Mouse (Mus musculus) retina, adult 2 months (tissue): Measurements from ENCODE around the gene Fam71e1.
A peak's percentile ranks its signal among the peaks of the same experiment; 100 is the strongest.

ENCODE experiments used
- DNase-seq: peaks from one replicate; pipeline ENCODE4 v3.0.0-alpha.2; 2012; ENCODE audit warnings: low read depth, low spot score

Fam71e1 gene

DNA sequence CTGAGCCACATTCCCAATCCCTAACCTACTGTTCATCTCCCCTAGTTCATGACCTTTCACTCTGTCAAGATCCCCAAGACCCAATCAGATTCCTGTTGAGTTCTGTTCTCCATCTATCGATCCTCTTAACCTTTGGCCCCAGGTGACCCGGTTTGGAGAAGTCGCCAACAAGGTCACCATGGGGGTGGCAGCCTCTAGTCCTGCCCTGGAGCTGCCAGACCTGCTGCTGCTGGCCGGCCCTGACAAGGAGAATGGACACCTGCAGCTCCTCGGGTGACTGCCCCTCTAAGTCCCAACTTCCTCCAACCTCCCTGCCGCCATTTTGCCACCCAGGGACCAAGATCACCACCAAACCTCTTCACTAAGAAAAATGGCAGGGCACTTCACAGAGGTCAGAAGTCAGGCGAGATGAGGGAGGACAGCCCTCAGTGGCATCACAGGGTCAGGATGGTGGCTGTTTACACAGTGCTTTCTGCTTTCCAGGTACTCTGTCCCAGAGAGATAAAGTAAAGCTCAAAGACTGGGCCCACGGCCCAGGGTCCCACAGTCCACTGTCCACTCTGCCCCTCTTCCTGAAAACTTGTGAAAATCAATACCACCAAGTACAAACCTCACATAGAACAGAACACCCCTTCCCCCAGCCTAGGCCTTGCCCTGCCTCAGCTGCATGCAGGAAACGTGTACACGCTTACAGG, 1.1 kb downstream of the Fam71e1 start:
- no peak for DNase-seq

- DNase-seq: no peak
Observed at GRCm38 (mm10) chr7:44498922-44499321, 2.5 kb downstream of the Fam71e1 start.

- DNase-seq: no peak
Observed at GRCm38 (mm10) chr7:44500046-44500445, 3.7 kb downstream of the Fam71e1 start.

GRCm38 (mm10) chr7:44501563-44502115, 5.3 kb downstream of the Fam71e1 start:
- DNase-seq: peak; percentile 45

DNA sequence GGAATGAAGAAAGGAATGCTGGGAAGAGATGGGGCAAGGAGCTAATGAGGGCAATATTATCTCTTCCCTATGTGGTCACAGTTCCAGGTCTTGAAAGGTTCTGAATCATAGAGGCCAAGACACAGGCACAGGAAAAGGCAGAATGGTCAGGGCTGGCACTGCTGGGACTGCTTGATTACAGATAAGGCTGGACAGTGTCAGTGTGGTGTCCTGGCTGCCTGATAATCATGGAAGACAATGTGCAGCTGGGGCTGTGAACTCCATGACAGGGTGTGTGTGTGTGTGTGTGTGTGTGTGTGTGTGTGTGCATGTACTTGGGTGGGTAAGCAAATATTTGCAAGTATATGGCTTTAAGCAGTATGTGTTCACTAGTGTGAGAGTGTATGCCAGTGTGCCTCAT, 11.1 kb downstream of the Fam71e1 start:
- DNase-seq: no peak

GRCm38 (mm10) chr7:44519240-44519913, 23.0 kb downstream of the Fam71e1 start:
- DNase-seq: no peak

DNA sequence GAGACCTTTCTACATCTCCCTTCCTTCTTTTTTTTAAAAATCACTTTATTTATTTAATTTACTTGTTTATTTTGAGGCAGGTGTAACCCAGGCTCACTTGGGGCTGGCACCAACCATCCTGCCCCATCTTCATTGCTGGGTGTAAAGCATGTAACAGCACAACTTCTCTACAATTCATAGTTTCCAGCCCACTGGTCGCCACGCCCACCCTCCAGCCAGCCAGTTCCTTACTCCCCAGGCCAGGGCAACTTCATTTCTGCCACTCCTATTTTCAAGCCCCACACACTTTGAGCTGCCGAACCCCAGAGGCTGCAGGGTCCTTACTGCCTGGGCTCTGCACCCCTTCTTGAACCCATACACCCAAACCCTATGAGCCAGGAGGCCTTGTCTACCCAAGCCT, 24.6 kb downstream of the Fam71e1 start:
- DNase-seq: no peak

DNA sequence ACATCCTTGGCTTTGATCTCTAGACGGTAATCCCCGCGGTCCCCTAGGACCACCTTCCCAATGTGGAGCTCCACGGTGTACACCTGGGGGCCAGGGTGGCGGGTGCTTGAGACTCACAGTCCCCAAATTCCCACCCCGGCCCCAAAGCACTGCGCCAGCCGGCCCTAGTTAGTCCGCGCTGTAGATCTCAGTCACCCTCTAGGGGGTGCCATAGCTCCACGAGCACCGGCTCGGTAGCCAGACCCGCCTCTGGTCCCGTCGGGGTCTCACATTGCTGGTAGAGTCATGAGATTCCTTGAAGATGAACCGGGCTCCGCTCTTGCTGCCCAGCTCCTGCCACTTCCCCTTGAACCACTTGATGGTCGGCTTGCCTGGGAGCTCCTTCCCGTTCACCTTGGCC, 25.3 kb downstream of the Fam71e1 start:
- no peak for DNase-seq

- no peak for DNase-seq
Observed at GRCm38 (mm10) chr7:44523056-44523455, 26.7 kb downstream of the Fam71e1 start.

DNA sequence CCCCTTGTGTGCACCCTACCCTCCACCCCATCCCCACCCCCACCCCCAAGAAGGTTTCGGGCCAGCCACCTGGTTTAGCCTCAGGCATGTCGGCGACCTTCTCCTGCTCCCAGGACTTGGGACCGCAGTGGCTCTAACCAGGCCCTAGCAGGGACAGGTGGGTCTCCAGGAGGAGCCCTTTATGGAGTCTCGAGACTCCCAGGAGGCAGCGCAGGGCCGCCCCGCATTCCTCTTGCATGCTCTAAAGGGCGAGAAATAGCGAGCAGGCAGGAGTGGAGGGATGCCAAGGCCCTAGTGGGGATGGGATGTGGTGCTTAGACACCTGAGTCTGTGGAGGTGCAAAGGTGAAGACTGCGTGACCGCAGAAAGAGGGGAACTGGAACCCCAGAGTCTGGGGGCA, 28.1 kb downstream of the Fam71e1 start, which contains the start of gene Mybpc2:
TSS of gene Mybpc2 (minus strand) at position 155 of the 400 bp plus-strand sequence.
- no peak for DNase-seq

GRCm38 (mm10) chr7:44525126-44525832, 28.9 kb downstream of the Fam71e1 start:
- no peak for DNase-seq

- no peak for DNase-seq
Observed at GRCm38 (mm10) chr7:44526414-44527154, 30.2 kb downstream of the Fam71e1 start.

DNA sequence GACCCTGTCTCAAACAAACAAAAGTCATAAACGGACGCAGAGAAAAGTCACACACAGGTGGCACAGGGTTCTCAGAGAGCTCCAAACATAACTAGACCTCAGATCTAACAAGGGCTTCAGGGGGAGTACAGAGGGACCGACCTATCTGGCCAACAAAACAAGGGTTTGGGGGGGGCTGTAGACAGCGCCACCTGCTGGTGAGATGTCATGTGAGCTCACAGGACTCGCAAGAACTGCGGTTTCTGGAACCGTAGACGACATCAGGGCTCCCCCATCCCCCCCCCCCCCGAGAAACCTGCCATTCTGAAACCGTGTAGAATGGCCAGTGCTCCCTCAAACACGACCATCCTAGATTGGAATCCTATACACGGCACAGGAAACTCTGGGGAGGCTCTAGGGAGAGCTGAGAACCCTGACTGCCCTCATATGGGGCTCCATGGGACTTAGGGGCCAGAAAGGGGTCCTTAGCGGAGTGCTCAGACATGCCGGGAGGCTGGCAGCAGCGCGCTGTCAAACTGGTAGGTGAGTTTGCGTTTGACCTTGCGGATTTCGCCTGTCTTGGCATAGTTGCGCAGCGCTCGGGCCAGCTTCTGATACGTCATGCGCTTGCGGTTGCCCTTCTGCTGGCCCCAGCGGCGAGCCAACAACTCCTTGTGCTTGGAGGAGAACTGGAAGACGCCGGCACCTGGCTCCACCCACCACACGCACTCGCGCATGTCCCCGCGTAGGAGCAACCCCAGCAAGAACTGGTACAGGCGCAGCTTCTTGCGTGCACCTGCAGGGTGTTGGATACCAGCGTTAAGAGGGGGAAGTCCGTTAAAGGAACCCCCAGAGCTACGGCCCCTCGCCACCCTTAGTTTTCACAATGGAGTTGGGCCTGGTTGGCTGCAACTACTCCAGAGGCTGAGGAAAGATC, 31.4 kb downstream of the Fam71e1 start:
- peak; percentile 56 for DNase-seq

DNA sequence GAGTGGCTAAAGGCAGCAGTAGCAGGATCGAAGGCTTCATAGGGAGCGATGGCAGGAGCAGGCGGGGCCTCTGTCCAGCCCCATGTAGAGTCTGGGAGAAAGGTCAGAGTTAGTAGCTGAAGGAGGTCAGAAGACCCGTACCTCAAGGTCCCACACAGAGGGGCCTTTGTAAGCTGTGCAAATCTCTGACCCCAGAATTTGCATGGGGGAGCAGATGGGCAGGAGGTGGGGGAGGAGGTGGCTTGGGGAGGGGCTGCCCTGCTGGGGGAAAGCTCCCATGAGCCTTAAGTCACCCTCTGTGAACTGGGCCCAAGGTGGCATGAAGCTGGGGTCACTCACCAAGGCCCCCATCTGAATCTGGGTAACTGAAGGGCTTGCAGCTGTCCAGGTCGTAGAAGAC, 33.1 kb downstream of the Fam71e1 start:
- no peak for DNase-seq

DNA sequence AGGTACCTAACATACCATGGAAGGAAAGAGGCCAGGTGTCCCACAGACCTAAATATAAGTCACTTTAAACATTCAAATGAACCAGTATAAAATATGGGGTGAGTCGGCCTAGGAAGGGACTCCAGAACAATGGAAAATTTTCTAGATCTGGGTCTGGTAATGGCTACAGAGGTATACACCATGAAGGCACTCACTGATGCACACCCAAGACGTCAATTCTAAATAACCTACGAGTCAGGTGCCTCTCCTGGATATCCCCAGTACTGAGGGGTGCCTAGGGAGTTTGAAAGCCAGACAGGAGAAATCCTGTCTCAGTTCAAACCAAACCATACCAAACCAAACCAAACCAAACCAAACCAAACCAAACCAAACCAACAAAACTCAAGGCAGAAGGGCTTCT, 34.1 kb downstream of the Fam71e1 start:
- DNase-seq: no peak

GRCm38 (mm10) chr7:44531207-44531606, 34.8 kb downstream of the Fam71e1 start:
- DNase-seq: no peak

- DNase-seq: no peak
Observed at GRCm38 (mm10) chr7:44531946-44532732, 35.8 kb downstream of the Fam71e1 start, which contains the start of gene Spib. TSS of gene Spib (minus strand) at chr7:44532071.

DNA sequence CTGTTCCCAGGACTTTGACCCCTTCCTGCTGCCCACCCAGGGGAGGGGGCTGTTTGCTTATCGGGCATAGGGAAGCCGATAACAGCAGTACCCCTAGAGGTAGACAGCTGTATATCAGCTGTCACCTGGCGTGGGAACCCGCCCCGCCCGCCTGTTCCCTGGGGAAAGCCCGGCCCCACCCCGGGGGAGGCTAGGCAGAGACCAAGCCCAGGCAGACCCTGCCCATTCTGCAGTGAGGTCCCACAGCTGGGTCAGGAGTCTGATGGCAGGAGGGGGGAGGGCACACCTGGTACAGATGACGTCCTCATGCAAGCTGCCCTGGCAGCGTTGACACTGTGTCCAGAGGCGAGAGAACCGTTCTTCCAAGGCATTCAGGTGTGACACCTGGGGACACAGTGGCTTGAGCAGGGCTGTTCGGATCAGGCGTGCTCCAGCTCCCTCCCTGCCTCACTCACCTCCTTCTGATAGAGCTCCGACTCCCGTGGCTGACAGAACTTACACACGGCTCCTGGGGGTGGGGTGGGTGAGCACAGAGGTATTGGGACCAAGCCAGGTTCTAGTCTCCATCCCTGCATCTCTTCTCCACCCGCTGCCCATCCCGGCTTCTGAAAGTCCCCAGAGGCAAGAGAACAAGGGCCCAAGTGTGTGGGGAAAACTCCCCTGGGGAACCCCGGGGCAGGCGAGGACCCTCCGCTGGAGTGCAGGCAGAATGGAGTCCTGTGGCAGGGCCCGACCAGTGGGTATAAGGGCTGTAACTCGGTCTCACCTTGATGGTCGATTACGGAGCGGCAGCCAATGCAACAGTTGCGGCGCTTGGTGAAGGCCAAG, 36.8 kb downstream of the Fam71e1 start:
- no peak for DNase-seq

DNA sequence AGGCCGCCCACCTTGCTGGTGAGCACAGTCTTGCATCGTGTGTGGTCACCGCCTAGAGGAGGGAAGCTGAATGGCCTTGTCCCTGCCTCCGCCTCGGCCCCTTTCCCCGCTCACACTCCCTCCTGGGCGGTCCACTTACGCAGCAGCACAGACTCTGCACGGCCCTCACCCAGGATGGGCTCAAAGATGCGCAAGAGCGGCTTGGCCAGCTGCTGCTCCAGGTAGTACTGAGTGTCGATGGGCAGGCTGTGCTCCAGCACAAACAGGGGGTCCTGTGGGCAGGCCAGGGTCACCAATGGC, 37.3 kb downstream of the Fam71e1 start:
- no peak for DNase-seq
